Comparison of ENCODE assay signal across 28 mouse cellular contexts in genomic region chrX:11892396-11892795, GRCm38 (mm10).
DNase-seq lines count a peak whose midpoint lies in the region; ATAC-seq and TF ChIP-seq lines count a peak whose summit lies in the region.
"Had no signal": no experiment of that assay in that cellular context is flagged by ENCODE, and none has a peak within 500 bp of the region (broad histone marks: within the 10 kb centered on the region; RNA-seq: fewer than 3 reads in every experiment).

No protein-coding gene starts in this region.

- no peak overlapping the region for H3K9ac ChIP-seq in intestine, postnatal 0 days (ENCODE audit: low read depth, low read length)
- H3K9ac ChIP-seq in forebrain, embryonic 15.5 days (replicated peaks): no peak overlapping the region
- H3K9ac ChIP-seq: embryonic facial prominence, embryonic 13.5 days; forebrain, embryonic 12.5 days; hindbrain, embryonic 13.5 days had no signal

- no peak overlapping the region for H3K4me3 ChIP-seq in intestine, postnatal 0 days (ENCODE audit: low read depth, low read length)
- no peak overlapping the region for H3K4me3 ChIP-seq in forebrain, embryonic 15.5 days
- H3K4me3 ChIP-seq: embryonic facial prominence, embryonic 10.5 days; embryonic facial prominence, embryonic 13.5 days; erythroblast, embryonic 14.5 days; forebrain, embryonic 12.5 days; hindbrain, embryonic 10.5 days; hindbrain, embryonic 13.5 days had no signal

- no peaks in the 10 kb centered on the region for H3K27me3 ChIP-seq in intestine, postnatal 0 days (replicated peaks; ENCODE audit: control insufficient read depth, insufficient read depth, low read length)
- no peaks in the 10 kb centered on the region for H3K27me3 ChIP-seq in forebrain, embryonic 15.5 days

- 93% methylated on average over 5 of the region's 5 CpGs for WGBS in intestine, postnatal 0 days
- WGBS in forebrain, embryonic 15.5 days: 85% methylated on average over 5 of the region's 5 CpGs

- no peaks in the 10 kb centered on the region for H3K9me3 ChIP-seq in intestine, postnatal 0 days (ENCODE audit: control insufficient read depth)
- H3K9me3 ChIP-seq in forebrain, embryonic 15.5 days: no peaks in the 10 kb centered on the region
- H3K9me3 ChIP-seq: embryonic facial prominence, embryonic 10.5 days; embryonic facial prominence, embryonic 13.5 days; forebrain, embryonic 12.5 days; hindbrain, embryonic 10.5 days; hindbrain, embryonic 13.5 days had no signal

- H3K36me3 ChIP-seq in intestine, postnatal 0 days (ENCODE audit: control insufficient read depth, insufficient read depth): no peaks in the 10 kb centered on the region
- no peaks in the 10 kb centered on the region for H3K36me3 ChIP-seq in forebrain, embryonic 15.5 days
- H3K36me3 ChIP-seq: embryonic facial prominence, embryonic 10.5 days; embryonic facial prominence, embryonic 13.5 days; forebrain, embryonic 12.5 days; hindbrain, embryonic 10.5 days; hindbrain, embryonic 13.5 days had no signal

- ATAC-seq in intestine, postnatal 0 days: no peak
- no peak for ATAC-seq in forebrain, embryonic 15.5 days (replicated peaks)
- ATAC-seq: activated CD4-positive, CD25-positive, alpha-beta regulatory T cell, adult 4 months; CD4-positive, CD25-positive, alpha-beta regulatory T cell, adult 4 months; forebrain, embryonic 16.5 days; hindbrain, embryonic 16.5 days had no signal

- peak; percentile 51 for DNase-seq in A20 (ENCODE audit: low read depth, low spot score)
- peak; percentile 3 for DNase-seq in induced T-regulatory cell, adult 2 months (ENCODE audit: low read depth)
- DNase-seq in spleen, adult 18-20 months: peak; percentile 29 to 35
- peak; percentile 71 to 75 for DNase-seq in spleen, postnatal 36 days (ENCODE audit: low spot score in 2 of 2)
- no peak for DNase-seq in heart, postnatal 36 days
- no peak for DNase-seq in thymus, postnatal 36 days
- DNase-seq: adrenal gland, adult 8-10 months; adrenal gland, postnatal 25 days; cerebellum, adult 11-12 months; cerebellum, adult 8-10 months; cerebellum, postnatal 10 days; cerebellum, postnatal 36 days; embryo, embryonic 11 days; gastrocnemius, postnatal 10 days; gastrocnemius, postnatal 36 days had no signal

- H3K4me1 ChIP-seq in intestine, postnatal 0 days (replicated peaks; ENCODE audit: control insufficient read depth, insufficient read depth, low read length): no peaks in the 10 kb centered on the region
- H3K4me1 ChIP-seq in forebrain, embryonic 15.5 days: peaks cover 5% of the 10 kb centered on the region

- H3K27ac ChIP-seq in intestine, postnatal 0 days (ENCODE audit: low read depth, low read length): no peak overlapping the region
- H3K27ac ChIP-seq in forebrain, embryonic 15.5 days (replicated peaks): no peak overlapping the region
- H3K27ac ChIP-seq: embryonic facial prominence, embryonic 10.5 days; embryonic facial prominence, embryonic 13.5 days; forebrain, embryonic 12.5 days; hindbrain, embryonic 10.5 days; hindbrain, embryonic 13.5 days had no signal

- intact Hi-C loops in heart, postnatal 36 days (cut with DNase I): no loop called here

- no peak for TF ChIP-seq CTCF in intestine, postnatal 0 days (IDR thresholded peaks at IDR 0.05; ENCODE audit: low read depth)

- H3K4me2 ChIP-seq in intestine, postnatal 0 days (replicated peaks; ENCODE audit: low read depth): no peak overlapping the region
- H3K4me2 ChIP-seq in forebrain, embryonic 15.5 days (replicated peaks): no peak overlapping the region
- H3K4me2 ChIP-seq: embryonic facial prominence, embryonic 13.5 days; forebrain, embryonic 12.5 days; heart, embryonic 11.5 days; hindbrain, embryonic 13.5 days had no signal

Comparison
In these comparisons a context has a peak if more than half of its experiments do, and no peak if none do; other contexts are left out.
1. DNase-seq: peak in A20 (single experiment), induced T-regulatory cell, adult 2 months (single experiment), spleen, adult 18-20 months (2 of 2) and spleen, postnatal 36 days (2 of 2); none in heart, postnatal 36 days (0 of 2) and thymus, postnatal 36 days (0 of 2).